In genomic region chr8:120474496-120475235, GRCm38 (mm10) we compare ENCODE assay signal across 10 mouse cellular contexts.
DNase-seq lines count a peak whose midpoint lies in the region; ATAC-seq and TF ChIP-seq lines count a peak whose summit lies in the region.
"Had no signal": no experiment of that assay in that cellular context is flagged by ENCODE, and none has a peak within 500 bp of the region (broad histone marks: within the 10 kb centered on the region; RNA-seq: fewer than 3 reads in every experiment).

No protein-coding gene starts in this region.

- H3K9me3 ChIP-seq in hindbrain, embryonic 10.5 days: no peaks in the 10 kb centered on the region
- H3K9me3 ChIP-seq in hindbrain, embryonic 11.5 days (ENCODE audit: control insufficient read depth, low read length): no peaks in the 10 kb centered on the region
- H3K9me3 ChIP-seq in lung, postnatal 0 days (ENCODE audit: low read length): no peaks in the 10 kb centered on the region

- 74% methylated on average over 11 of the region's 11 CpGs for WGBS in hindbrain, embryonic 10.5 days
- 76% methylated on average over 11 of the region's 11 CpGs for WGBS in hindbrain, embryonic 11.5 days
- WGBS in lung, postnatal 0 days: 50% methylated on average over 11 of the region's 11 CpGs
- WGBS in small intestine, adult 2 months: 31% methylated on average over 11 of the region's 11 CpGs

- no peak for DNase-seq in hindbrain, embryonic 10.5 days (ENCODE audit: low spot score)
- DNase-seq in hindbrain, embryonic 11.5 days (ENCODE audit: low spot score): no peak
- DNase-seq in lung, postnatal 0 days (ENCODE audit: low spot score): no peak
- DNase-seq in lung, adult 18-20 months: no peak
- no peak for DNase-seq in embryo, embryonic 11 days
- no peak for DNase-seq in Muller cell, postnatal 12 days (ENCODE audit: inconsistent ontology term)
- DNase-seq: cerebellum, adult 11-12 months had no signal

- H3K4me1 ChIP-seq in hindbrain, embryonic 10.5 days (replicated peaks): peaks cover 93% of the 10 kb centered on the region
- H3K4me1 ChIP-seq in hindbrain, embryonic 11.5 days (replicated peaks; ENCODE audit: control insufficient read depth, insufficient read depth, low read length): peaks cover 22% of the 10 kb centered on the region
- H3K4me1 ChIP-seq in lung, postnatal 0 days (ENCODE audit: insufficient read depth, low read depth, low read length): peaks cover 20% of the 10 kb centered on the region
- H3K4me1 ChIP-seq in small intestine, adult 2 months (ENCODE audit: control insufficient read depth, insufficient read depth, insufficient read length, low read length): peaks cover 29% of the 10 kb centered on the region

- H3K9ac ChIP-seq in hindbrain, embryonic 11.5 days (ENCODE audit: low read depth, low read length): no peak overlapping the region
- H3K9ac ChIP-seq in lung, postnatal 0 days (replicated peaks; ENCODE audit: low read depth): no peak overlapping the region

- H3K4me2 ChIP-seq in hindbrain, embryonic 11.5 days (replicated peaks; ENCODE audit: low read depth, low read length): no peak overlapping the region
- H3K4me2 ChIP-seq in lung, postnatal 0 days (replicated peaks; ENCODE audit: low read depth, low read length): no peak overlapping the region

- no peak for TF ChIP-seq EP300 in lung, postnatal 0 days (IDR thresholded peaks at IDR 0.05)

- TF ChIP-seq POLR2A in small intestine, adult 2 months (IDR thresholded peaks at IDR 0.05; ENCODE audit: low read depth, low read length): no peak

- H3K4me3 ChIP-seq in hindbrain, embryonic 10.5 days: no peak overlapping the region
- H3K4me3 ChIP-seq in hindbrain, embryonic 11.5 days (ENCODE audit: low read depth, low read length): no peak overlapping the region
- H3K4me3 ChIP-seq in lung, postnatal 0 days (ENCODE audit: low read depth, low read length): no peak overlapping the region
- H3K4me3 ChIP-seq in small intestine, adult 2 months (ENCODE audit: low read depth, low read length): no peak overlapping the region

- H3K27ac ChIP-seq in hindbrain, embryonic 10.5 days: peak overlapping the region; percentile 79
- no peak overlapping the region for H3K27ac ChIP-seq in hindbrain, embryonic 11.5 days (ENCODE audit: low read depth, low read length)
- peak overlapping the region; percentile 28 for H3K27ac ChIP-seq in lung, postnatal 0 days (ENCODE audit: low read length)
- H3K27ac ChIP-seq in small intestine, adult 2 months (ENCODE audit: insufficient read depth, low read depth, low read length): peak overlapping the region; percentile 81

- no peak for ATAC-seq in hindbrain, embryonic 11.5 days (ENCODE audit: low FRiP score)
- ATAC-seq in lung, postnatal 0 days: no peak
- peak; percentile 18; the same call in 1 of the 2 replicates for ATAC-seq in granulocyte monocyte progenitor cell, adult 5-6 weeks (replicated peaks; ENCODE audit: poor library complexity, severe bottlenecking)
- ATAC-seq: hindbrain, embryonic 16.5 days had no signal

- peaks cover 14% of the 10 kb centered on the region; the same call in 1 of the 2 replicates for H3K27me3 ChIP-seq in hindbrain, embryonic 10.5 days (ENCODE audit: insufficient read depth, poor library complexity, severe bottlenecking)
- H3K27me3 ChIP-seq in hindbrain, embryonic 11.5 days (ENCODE audit: control insufficient read depth, insufficient read depth, low read length): no peaks in the 10 kb centered on the region
- no peaks in the 10 kb centered on the region for H3K27me3 ChIP-seq in lung, postnatal 0 days (replicated peaks; ENCODE audit: insufficient read depth, low read length)
- H3K27me3 ChIP-seq in small intestine, adult 2 months (ENCODE audit: control insufficient read depth, insufficient read depth, low read length): no peaks in the 10 kb centered on the region

- H3K36me3 ChIP-seq in hindbrain, embryonic 10.5 days: no peaks in the 10 kb centered on the region
- no peaks in the 10 kb centered on the region for H3K36me3 ChIP-seq in hindbrain, embryonic 11.5 days (ENCODE audit: control insufficient read depth, insufficient read depth, low read length)
- no peaks in the 10 kb centered on the region for H3K36me3 ChIP-seq in lung, postnatal 0 days (ENCODE audit: insufficient read depth, low read length)
- no peaks in the 10 kb centered on the region for H3K36me3 ChIP-seq in small intestine, adult 2 months (ENCODE audit: control insufficient read depth, insufficient read depth, low read length)

- no peak for TF ChIP-seq CTCF in lung, postnatal 0 days (IDR thresholded peaks at IDR 0.05)
- no peak for TF ChIP-seq CTCF in small intestine, adult 2 months (IDR thresholded peaks at IDR 0.05; ENCODE audit: extremely low read depth, insufficient read length, insufficient replicate concordance, low read depth, low read length)
